Mouse (Mus musculus) heart, embryonic 11.5 days (tissue): ENCODE data around the gene Rbpj. TPM values are rescaled to one million over a fixed set of nuclear protein-coding genes. Genes with fewer than 3 reads are reported as not detected.

Experiments used
- ATAC-seq: fragments of 200-750 bp; cut with Nextera tagmentation; replicated peaks from 2 replicates; pipeline ENCODE4 v1.8.0; 2017; ENCODE audit warnings: moderate library complexity; ENCODE audit not compliant: insufficient number of reproducible peaks, low FRiP score, low TSS enrichment
- H3K27ac ChIP-seq: fragments of 300-500 bp; sonication (generic); 2 replicates; pipeline ENCODE4 v1.5.1; 2014; ENCODE audit warnings: mild to moderate bottlenecking, low read depth, low read length
- H3K27me3 ChIP-seq: fragments of 300-500 bp; sonication (generic); 2 replicates; pipeline ENCODE4 v1.6.1; 2014; ENCODE audit warnings: mild to moderate bottlenecking, low read length, mixed read lengths; ENCODE audit not compliant: control insufficient read depth, insufficient read depth
- H3K36me3 ChIP-seq: fragments of 300-500 bp; sonication (generic); 2 replicates; pipeline ENCODE4 v1.6.1; 2014; ENCODE audit warnings: mild to moderate bottlenecking, low read length, moderate library complexity, mixed read lengths; ENCODE audit not compliant: control insufficient read depth, insufficient read depth
- H3K4me1 ChIP-seq: fragments of 300-500 bp; sonication (generic); 2 replicates; pipeline ENCODE4 v1.6.1; 2014; ENCODE audit warnings: low read length; ENCODE audit not compliant: control insufficient read depth, insufficient read depth
- H3K4me2 ChIP-seq: fragments of 300-500 bp; sonication (generic); 2 replicates; pipeline ENCODE4 v1.6.1; 2014; ENCODE audit warnings: mild to moderate bottlenecking, moderate library complexity
- H3K4me3 ChIP-seq: fragments of 300-500 bp; sonication (generic); 2 replicates; pipeline ENCODE4 v1.5.1; 2014; ENCODE audit warnings: low read depth, low read length
- H3K9ac ChIP-seq: fragments of 300-500 bp; sonication (generic); 2 replicates; pipeline ENCODE4 v1.6.1; 2014; ENCODE audit warnings: mild to moderate bottlenecking, low read depth, low read length, moderate library complexity
- H3K9me3 ChIP-seq: fragments of 300-500 bp; sonication (generic); replicated peaks from 2 replicates; pipeline ENCODE4 v1.6.1; 2016; ENCODE audit warnings: low read length; ENCODE audit not compliant: control insufficient read depth
- WGBS: fragments of 180-500 bp; shearing (Covaris S2); extraction: QIAGEN DNeasy Blood & Tissue Kit; methylation state at CpG from one replicate; pipeline ENCODE4 v1.1.7; 2014; ENCODE audit not compliant: insufficient replicate concordance; 5-methylcytosine and 5-hydroxymethylcytosine counted together
- polyA plus RNA-seq: library from polyadenylated mRNA; unstranded; fragments of >200 nt; fragmentation: Nextera tagmentation; extraction: Ambion mirVana; gene quantifications from 2 replicates; pipeline ENCODE4 v1.2.1, GENCODE M21; 2014

Gene Rbpj
- polyA plus RNA-seq, 1 experiment from 2014 or later = 22.0 TPM

- WGBS = 82% methylated on average over 9 of the region's 9 CpGs
- Histone ChIP-seq H3K4me2 (no peak overlapping the region), H3K4me1 (0 out of 2 replicates have a peak, but pooled peaks cover 2% of the 10 kb centered on the region), H3K9ac (no peak overlapping the region), H3K36me3 (no peaks in the 10 kb centered on the region), H3K4me3 (no peak overlapping the region), H3K27ac (no peak overlapping the region), H3K27me3 (no peaks in the 10 kb centered on the region), H3K9me3 (no peaks in the 10 kb centered on the region)
- no peak for ATAC-seq
Measured at GRCm38 (mm10) chr5:53607230-53607996, 141.5 kb downstream of the Rbpj start.

- Histone ChIP-seq H3K27me3 (no peaks in the 10 kb centered on the region), H3K36me3 (0 out of 2 replicates have a peak, but pooled peaks cover 2% of the 10 kb centered on the region), H3K4me2 (no peak overlapping the region), H3K9me3 (peaks cover 2% of the 10 kb centered on the region; the same call in 1 of the 2 replicates), H3K27ac (no peak overlapping the region), H3K4me3 (no peak overlapping the region), H3K4me1 (0 out of 2 replicates have a peak, but pooled peaks cover 2% of the 10 kb centered on the region), H3K9ac (no peak overlapping the region)
- WGBS = 93% methylated on average over 1 of the region's 1 CpGs
- no peak for ATAC-seq
Measured at GRCm38 (mm10) chr5:53618844-53619243, 152.9 kb downstream of the Rbpj start.

GRCm38 (mm10) chr5:53632026-53632425 lies 166.1 kb downstream of the Rbpj start:
- H3K9me3 ChIP-seq = no peaks in the 10 kb centered on the region
- no peak overlapping the region for H3K9ac ChIP-seq
- H3K4me1 ChIP-seq = 0 out of 2 replicates have a peak, but pooled peaks cover 2% of the 10 kb centered on the region
- WGBS = 59% methylated on average over 3 of the region's 3 CpGs
- H3K4me3 ChIP-seq = no peak overlapping the region
- ATAC-seq = no peak
- no peak overlapping the region for H3K27ac ChIP-seq
- H3K36me3 ChIP-seq = no peaks in the 10 kb centered on the region
- H3K4me2 ChIP-seq = no peak overlapping the region
- no peaks in the 10 kb centered on the region for H3K27me3 ChIP-seq

DNA sequence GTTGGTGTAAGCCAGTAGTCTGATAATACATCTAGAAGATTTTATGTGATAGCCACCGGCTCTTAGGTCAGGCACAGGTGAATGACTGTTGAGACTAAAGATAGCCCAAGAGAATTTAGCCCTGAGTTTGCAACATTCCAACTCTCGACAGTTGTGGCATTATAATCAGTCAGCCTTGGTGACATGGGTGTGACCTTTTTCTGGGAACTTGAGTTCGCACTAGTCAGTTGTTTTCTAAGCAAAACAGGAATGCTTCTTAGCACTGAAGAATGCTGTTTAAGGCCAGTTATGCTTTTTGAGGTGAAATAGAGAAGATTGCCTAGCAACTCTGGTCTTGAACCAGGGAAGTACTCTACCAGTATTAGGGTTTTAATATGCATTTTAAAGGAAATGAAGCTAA lies 170.8 kb downstream of the Rbpj start:
- Histone ChIP-seq H3K9ac (no peak overlapping the region), H3K36me3 (no peaks in the 10 kb centered on the region), H3K9me3 (no peaks in the 10 kb centered on the region), H3K4me1 (0 out of 2 replicates have a peak, but pooled peaks cover 2% of the 10 kb centered on the region), H3K4me3 (no peak overlapping the region), H3K27me3 (no peaks in the 10 kb centered on the region), H3K27ac (no peak overlapping the region), H3K4me2 (no peak overlapping the region)
- 50% methylated on average over 3 of the region's 3 CpGs for WGBS
- no peak for ATAC-seq

GRCm38 (mm10) chr5:53637206-53637605 lies 171.3 kb downstream of the Rbpj start:
- no peaks in the 10 kb centered on the region for H3K27me3 ChIP-seq
- no peak overlapping the region for H3K9ac ChIP-seq
- 78% methylated on average over 3 of the region's 3 CpGs for WGBS
- H3K4me3 ChIP-seq = no peak overlapping the region
- no peak overlapping the region for H3K4me2 ChIP-seq
- no peak for ATAC-seq
- H3K9me3 ChIP-seq = no peaks in the 10 kb centered on the region
- H3K4me1 ChIP-seq = 0 out of 2 replicates have a peak, but pooled peaks cover 2% of the 10 kb centered on the region
- no peaks in the 10 kb centered on the region for H3K36me3 ChIP-seq
- no peak overlapping the region for H3K27ac ChIP-seq

GRCm38 (mm10) chr5:53638647-53639046 lies 172.7 kb downstream of the Rbpj start:
- Histone ChIP-seq H3K9me3 (no peaks in the 10 kb centered on the region), H3K36me3 (no peaks in the 10 kb centered on the region), H3K27me3 (no peaks in the 10 kb centered on the region), H3K27ac (no peak overlapping the region), H3K4me3 (no peak overlapping the region), H3K4me2 (no peak overlapping the region), H3K9ac (no peak overlapping the region), H3K4me1 (no peaks in the 10 kb centered on the region)
- no peak for ATAC-seq
- 69% methylated on average over 3 of the region's 3 CpGs for WGBS

DNA sequence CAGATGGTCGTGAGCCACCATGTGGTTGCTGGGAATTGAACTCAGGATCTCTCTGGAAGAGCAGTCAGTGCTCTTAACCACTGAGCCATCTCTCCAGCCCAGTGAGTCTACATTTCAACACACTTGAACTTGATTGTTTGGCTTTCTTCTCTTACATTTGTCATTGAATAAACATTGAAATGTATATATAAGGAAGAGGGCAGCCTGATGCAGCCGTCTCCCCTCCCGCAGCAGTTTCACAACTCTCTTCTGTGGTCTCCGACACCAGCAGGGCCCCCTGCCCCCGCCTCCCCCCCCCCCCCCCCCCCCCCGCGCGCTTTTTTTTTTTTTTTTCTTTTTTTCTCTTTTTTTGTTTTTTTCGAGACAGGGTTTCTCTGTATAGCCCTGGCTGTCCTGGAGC lies 180.7 kb downstream of the Rbpj start:
- Histone ChIP-seq H3K4me2 (no peak overlapping the region), H3K27me3 (no peaks in the 10 kb centered on the region), H3K27ac (no peak overlapping the region), H3K9me3 (no peaks in the 10 kb centered on the region), H3K4me1 (no peaks in the 10 kb centered on the region), H3K36me3 (peaks cover 3% of the 10 kb centered on the region; the same call in 1 of the 2 replicates), H3K9ac (no peak overlapping the region), H3K4me3 (no peak overlapping the region)
- no peak for ATAC-seq
- 62% methylated on average over 4 of the region's 9 CpGs for WGBS

GRCm38 (mm10) chr5:53647358-53647757 lies 181.4 kb downstream of the Rbpj start:
- ATAC-seq = no peak
- H3K4me2 ChIP-seq = no peak overlapping the region
- peaks cover 3% of the 10 kb centered on the region; the same call in 1 of the 2 replicates for H3K36me3 ChIP-seq
- 82% methylated on average over 2 of the region's 2 CpGs for WGBS
- H3K4me1 ChIP-seq = no peaks in the 10 kb centered on the region
- H3K9me3 ChIP-seq = no peaks in the 10 kb centered on the region
- H3K27me3 ChIP-seq = no peaks in the 10 kb centered on the region
- no peak overlapping the region for H3K27ac ChIP-seq
- H3K4me3 ChIP-seq = no peak overlapping the region
- no peak overlapping the region for H3K9ac ChIP-seq

- Histone ChIP-seq H3K4me2 (no peak overlapping the region), H3K4me1 (no peaks in the 10 kb centered on the region), H3K9ac (no peak overlapping the region), H3K9me3 (no peaks in the 10 kb centered on the region), H3K27ac (no peak overlapping the region), H3K27me3 (no peaks in the 10 kb centered on the region), H3K4me3 (no peak overlapping the region), H3K36me3 (no peaks in the 10 kb centered on the region)
- no peak for ATAC-seq
- WGBS = 38% methylated on average over 1 of the region's 1 CpGs
Measured at GRCm38 (mm10) chr5:53656596-53656995, 190.6 kb downstream of the Rbpj start.
